ENCODE assay signal across 14 mouse cellular contexts in the genomic region with DNA sequence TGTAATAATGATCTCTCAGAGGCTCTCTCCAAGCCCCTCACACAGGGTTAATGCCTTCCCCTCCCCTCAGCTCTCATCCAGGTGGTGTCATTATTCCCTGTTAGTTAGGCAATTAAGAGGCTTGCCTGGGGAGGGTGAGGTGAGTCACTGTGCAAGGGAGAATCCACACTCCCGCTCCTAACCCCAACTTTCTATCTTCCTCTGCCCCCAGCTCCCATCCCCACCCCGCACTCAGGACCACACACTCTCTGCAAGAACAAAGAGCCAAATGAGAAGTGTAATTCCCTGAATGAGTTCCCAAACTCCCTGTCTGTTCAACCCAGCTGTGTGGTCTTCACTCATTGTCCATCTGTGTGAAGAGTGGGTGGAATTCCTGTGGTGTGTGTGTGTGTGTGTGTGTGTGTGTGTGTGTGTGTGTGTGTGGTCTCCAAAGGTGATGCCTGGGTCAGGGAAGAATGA.
DNase-seq lines count a peak whose midpoint lies in the region; ATAC-seq and TF ChIP-seq lines count a peak whose summit lies in the region.
"Had no signal": no experiment of that assay in that cellular context is flagged by ENCODE, and none has a peak within 500 bp of the region (broad histone marks: within the 10 kb centered on the region; RNA-seq: fewer than 3 reads in every experiment).

No protein-coding gene starts in this region.

- no peaks in the 10 kb centered on the region for H3K4me1 ChIP-seq in hindbrain, postnatal 0 days (ENCODE audit: insufficient read depth, low read length)
- H3K4me1 ChIP-seq in hindbrain, embryonic 14.5 days (replicated peaks; ENCODE audit: control insufficient read depth, insufficient read depth, low read length): peaks cover 11% of the 10 kb centered on the region; the same call in 1 of the 2 replicates
- H3K4me1 ChIP-seq in forebrain, embryonic 10.5 days: peaks cover 11% of the 10 kb centered on the region
- no peaks in the 10 kb centered on the region for H3K4me1 ChIP-seq in limb, embryonic 14.5 days (ENCODE audit: control insufficient read depth, insufficient read depth, low read length)
- H3K4me1 ChIP-seq in lung, postnatal 0 days (ENCODE audit: insufficient read depth, low read depth, low read length): no peaks in the 10 kb centered on the region; the same call in 1 of the 2 replicates

- no peaks in the 10 kb centered on the region for H3K36me3 ChIP-seq in hindbrain, postnatal 0 days (ENCODE audit: insufficient read depth, low read length)
- H3K36me3 ChIP-seq in hindbrain, embryonic 14.5 days (replicated peaks; ENCODE audit: control insufficient read depth, insufficient read depth): no peaks in the 10 kb centered on the region
- no peaks in the 10 kb centered on the region for H3K36me3 ChIP-seq in forebrain, embryonic 10.5 days (replicated peaks)
- H3K36me3 ChIP-seq in limb, embryonic 14.5 days (ENCODE audit: control insufficient read depth, insufficient read depth, low read length): no peaks in the 10 kb centered on the region
- H3K36me3 ChIP-seq in lung, postnatal 0 days (ENCODE audit: insufficient read depth, low read length): no peaks in the 10 kb centered on the region
- H3K36me3 ChIP-seq: limb, embryonic 12.5 days had no signal

- H3K27ac ChIP-seq in hindbrain, postnatal 0 days: no peak overlapping the region
- no peak overlapping the region for H3K27ac ChIP-seq in hindbrain, embryonic 14.5 days
- H3K27ac ChIP-seq in forebrain, embryonic 10.5 days: no peak overlapping the region
- H3K27ac ChIP-seq in limb, embryonic 14.5 days (replicated peaks; ENCODE audit: low read depth, low read length): no peak overlapping the region
- H3K27ac ChIP-seq in lung, postnatal 0 days (ENCODE audit: low read length): no peak overlapping the region
- H3K27ac ChIP-seq: limb, embryonic 12.5 days had no signal

- no peak for TF ChIP-seq POLR2A in limb, embryonic 14.5 days (IDR thresholded peaks at IDR 0.05; ENCODE audit: borderline replicate concordance, extremely low read depth, insufficient read depth, insufficient read length)

- DNase-seq in hindbrain, postnatal 0 days (ENCODE audit: low spot score): no peak
- no peak for DNase-seq in hindbrain, embryonic 14.5 days (ENCODE audit: low spot score)
- DNase-seq in embryo, embryonic 11 days: peak; percentile 19
- DNase-seq in forebrain, embryonic 10.5 days (ENCODE audit: extremely low spot score, low spot score): peak; percentile 29
- DNase-seq in limb, embryonic 14.5 days (ENCODE audit: low spot score): no peak
- DNase-seq in lung, postnatal 0 days (ENCODE audit: low spot score): no peak
- DNase-seq in heart, postnatal 36 days: no peak
- DNase-seq: adrenal gland, postnatal 25 days; B cell, adult 2 months; gastrocnemius, postnatal 36 days; lung, embryonic 14.5 days; right cerebral cortex, postnatal 25 days had no signal

- no peak for TF ChIP-seq CTCF in hindbrain, postnatal 0 days (IDR thresholded peaks at IDR 0.05; ENCODE audit: low read depth)
- no peak for TF ChIP-seq CTCF in lung, postnatal 0 days (IDR thresholded peaks at IDR 0.05)

- H3K9ac ChIP-seq in hindbrain, postnatal 0 days (replicated peaks; ENCODE audit: low read length): no peak overlapping the region
- H3K9ac ChIP-seq in hindbrain, embryonic 14.5 days: no peak overlapping the region
- no peak overlapping the region for H3K9ac ChIP-seq in limb, embryonic 14.5 days (ENCODE audit: low read depth, low read length, severe bottlenecking)
- no peak overlapping the region for H3K9ac ChIP-seq in lung, postnatal 0 days (replicated peaks; ENCODE audit: low read depth)
- H3K9ac ChIP-seq: limb, embryonic 12.5 days; lung, embryonic 14.5 days had no signal

- WGBS in hindbrain, postnatal 0 days: 48% methylated on average over 2 of the region's 2 CpGs
- WGBS in hindbrain, embryonic 14.5 days: 48% methylated on average over 2 of the region's 2 CpGs
- 23% methylated on average over 2 of the region's 2 CpGs for WGBS in forebrain, embryonic 10.5 days
- 54% methylated on average over 2 of the region's 2 CpGs for WGBS in limb, embryonic 14.5 days
- 71% methylated on average over 2 of the region's 2 CpGs for WGBS in lung, postnatal 0 days

- no peaks in the 10 kb centered on the region for H3K9me3 ChIP-seq in hindbrain, postnatal 0 days (ENCODE audit: low read length)
- H3K9me3 ChIP-seq in hindbrain, embryonic 14.5 days (ENCODE audit: control insufficient read depth, low read length): no peaks in the 10 kb centered on the region
- H3K9me3 ChIP-seq in forebrain, embryonic 10.5 days: no peaks in the 10 kb centered on the region
- no peaks in the 10 kb centered on the region for H3K9me3 ChIP-seq in limb, embryonic 14.5 days (ENCODE audit: control insufficient read depth, low read length)
- H3K9me3 ChIP-seq in lung, postnatal 0 days (ENCODE audit: low read length): no peaks in the 10 kb centered on the region
- H3K9me3 ChIP-seq: limb, embryonic 12.5 days had no signal

- TF ChIP-seq EP300 in lung, postnatal 0 days (IDR thresholded peaks at IDR 0.05): no peak

- intact Hi-C loops in heart, postnatal 36 days (cut with DNase I): no loop called here

- no peak overlapping the region for H3K4me3 ChIP-seq in hindbrain, postnatal 0 days (ENCODE audit: low read length)
- H3K4me3 ChIP-seq in hindbrain, embryonic 14.5 days (replicated peaks; ENCODE audit: low read length): no peak overlapping the region
- H3K4me3 ChIP-seq in forebrain, embryonic 10.5 days: no peak overlapping the region
- H3K4me3 ChIP-seq in limb, embryonic 14.5 days (replicated peaks; ENCODE audit: low read length): no peak overlapping the region
- no peak overlapping the region for H3K4me3 ChIP-seq in lung, postnatal 0 days (ENCODE audit: low read depth, low read length)
- H3K4me3 ChIP-seq: limb, embryonic 12.5 days had no signal

- H3K27me3 ChIP-seq in hindbrain, postnatal 0 days (ENCODE audit: insufficient read depth, low read length): no peaks in the 10 kb centered on the region
- no peaks in the 10 kb centered on the region for H3K27me3 ChIP-seq in hindbrain, embryonic 14.5 days (ENCODE audit: control insufficient read depth, insufficient read depth, low read length)
- H3K27me3 ChIP-seq in forebrain, embryonic 10.5 days (ENCODE audit: poor library complexity, severe bottlenecking): 0 out of 2 replicates have a peak, but pooled peaks cover 11% of the 10 kb centered on the region
- no peaks in the 10 kb centered on the region for H3K27me3 ChIP-seq in limb, embryonic 14.5 days (ENCODE audit: control insufficient read depth, insufficient read depth, low read length)
- H3K27me3 ChIP-seq in lung, postnatal 0 days (replicated peaks; ENCODE audit: insufficient read depth, low read length): no peaks in the 10 kb centered on the region

- H3K4me2 ChIP-seq in hindbrain, postnatal 0 days (ENCODE audit: low read depth, low read length): no peak overlapping the region
- no peak overlapping the region for H3K4me2 ChIP-seq in hindbrain, embryonic 14.5 days (replicated peaks)
- no peak overlapping the region for H3K4me2 ChIP-seq in limb, embryonic 14.5 days (replicated peaks; ENCODE audit: low read depth, low read length, severe bottlenecking)
- no peak overlapping the region for H3K4me2 ChIP-seq in lung, postnatal 0 days (replicated peaks; ENCODE audit: low read depth, low read length)
- H3K4me2 ChIP-seq: limb, embryonic 12.5 days; lung, embryonic 14.5 days had no signal

- ATAC-seq in hindbrain, postnatal 0 days: peak; percentile 59
- no peak; the same call in 1 of the 2 replicates for ATAC-seq in hindbrain, embryonic 14.5 days (ENCODE audit: low FRiP score)
- peak; percentile 12; the same call in 1 of the 2 replicates for ATAC-seq in limb, embryonic 14.5 days (ENCODE audit: low FRiP score, low read depth)
- no peak for ATAC-seq in erythroblast, adult 5-6 weeks (replicated peaks; ENCODE audit: low FRiP score, poor library complexity, severe bottlenecking)
- ATAC-seq in lung, postnatal 0 days: no peak

Comparison
In these comparisons a context has a peak if more than half of its experiments do, and no peak if none do; other contexts are left out.
1. ATAC-seq: peak in hindbrain, postnatal 0 days (single experiment) and limb, embryonic 14.5 days (single experiment); none in hindbrain, embryonic 14.5 days (single experiment), erythroblast, adult 5-6 weeks (single experiment) and lung, postnatal 0 days (single experiment).
2. DNase-seq: peak in embryo, embryonic 11 days (single experiment) and forebrain, embryonic 10.5 days (single experiment); none in hindbrain, postnatal 0 days (single experiment), hindbrain, embryonic 14.5 days (single experiment), limb, embryonic 14.5 days (single experiment), lung, postnatal 0 days (single experiment) and heart, postnatal 36 days (0 of 2).